Mouse (Mus musculus) small intestine, adult 2 months (tissue): ENCODE results near the gene Krtap4-2. TPM values are rescaled to one million over a fixed set of nuclear protein-coding genes. Genes with fewer than 3 reads are reported as not detected.

Experiments used
- H3K27ac ChIP-seq: fragments of 200-500 bp; 2 replicates; pipeline ENCODE4 v1.5.1; 2012; ENCODE audit warnings: low read depth, low read length, control low read depth, inconsistent platforms; ENCODE audit not compliant: insufficient read depth
- H3K27me3 ChIP-seq: fragments of 200-500 bp; 2 replicates; pipeline ENCODE4 v1.6.1; 2012; ENCODE audit warnings: mild to moderate bottlenecking, moderate library complexity, low read length, inconsistent platforms; ENCODE audit not compliant: control insufficient read depth, insufficient read depth
- H3K36me3 ChIP-seq: fragments of 200-500 bp; 2 replicates; pipeline ENCODE4 v1.6.1; 2012; ENCODE audit warnings: mild to moderate bottlenecking, low read length, control low read depth, inconsistent platforms; ENCODE audit not compliant: control insufficient read depth, insufficient read depth
- H3K4me1 ChIP-seq: fragments of 200-500 bp; 2 replicates; pipeline ENCODE4 v1.6.1; 2012; ENCODE audit warnings: low read length, inconsistent platforms, mixed read lengths; ENCODE audit not compliant: control insufficient read depth, insufficient read depth, insufficient read length
- H3K4me3 ChIP-seq: fragments of 200-500 bp; 2 replicates; pipeline ENCODE4 v1.5.1; 2012; ENCODE audit warnings: low read depth, mild to moderate bottlenecking, control low read depth, inconsistent platforms, low read length, moderate library complexity
- CTCF ChIP-seq: fragments of 200-500 bp; IDR thresholded peaks from 2 replicates; pipeline ENCODE4 v1.5.1; 2012; ENCODE audit warnings: low read depth, mild to moderate bottlenecking, control low read depth, inconsistent platforms, low read length, moderate library complexity, mixed read lengths; ENCODE audit not compliant: insufficient replicate concordance, insufficient read length; ENCODE audit errors: extremely low read depth
- POLR2A ChIP-seq: fragments of 200-500 bp; IDR thresholded peaks from 2 replicates; pipeline ENCODE4 v1.6.1; 2012; ENCODE audit warnings: low read depth, mild to moderate bottlenecking, control low read depth, inconsistent platforms, low read length, moderate library complexity
- WGBS: fragments of 180-500 bp; shearing (Covaris S2); methylation state at CpG from one replicate; pipeline ENCODE4 v1.1.7; 2018; 5-methylcytosine and 5-hydroxymethylcytosine counted together
- polyA plus RNA-seq: library from polyadenylated mRNA; depleted of rRNA; stranded (reverse); fragments of >200 nt; gene quantifications from 2 replicates; pipeline ENCODE4 v1.2.3, GENCODE M21; 2012; rRNA removed

Krtap4-2 gene
- polyA plus RNA-seq, 1 experiment, result not detected

- Histone ChIP-seq H3K36me3 (no peaks in the 10 kb centered on the region), H3K27me3 (no peaks in the 10 kb centered on the region), H3K27ac (no peak overlapping the region), H3K4me1 (no peaks in the 10 kb centered on the region), H3K4me3 (no peak overlapping the region)
- TF ChIP-seq POLR2A (no peak), CTCF (no peak)
- WGBS, result 71% methylated on average over 7 of the region's 7 CpGs
Observed at GRCm38 (mm10) chr11:99585096-99585495, 49.8 kb downstream of the Krtap4-2 start.

Other genes starting within 250 kb of the Krtap4-2 start
- 0.15 and 0.18 TPM in 2 replicates for gene Krt10, start 245.7 kb downstream of the Krtap4-2 start, polyA plus RNA-seq
- 0.48 and 9.5 TPM in 2 replicates for gene Krt12, start 212.8 kb downstream of the Krtap4-2 start, polyA plus RNA-seq
- gene Krt20, start 196.9 kb downstream of the Krtap4-2 start, polyA plus RNA-seq, result 292 and 951 TPM in 2 replicates
- gene Krt23, start 141.9 kb downstream of the Krtap4-2 start, polyA plus RNA-seq, result 4.4 and 7.4 TPM in 2 replicates
- not detected in 2 replicates for gene Krt39, start 113.7 kb downstream of the Krtap4-2 start, polyA plus RNA-seq
- not detected in 2 replicates for gene Krt40, start 91.9 kb downstream of the Krtap4-2 start, polyA plus RNA-seq
- not detected in 2 replicates for gene Krtap3-3, start 84.2 kb downstream of the Krtap4-2 start, polyA plus RNA-seq
- gene Krtap3-2, start 78.2 kb downstream of the Krtap4-2 start, polyA plus RNA-seq, result not detected in 2 replicates
- gene Gm11939, start 75.6 kb downstream of the Krtap4-2 start, polyA plus RNA-seq, result not detected in 2 replicates
- gene Krtap3-1, start 68.5 kb downstream of the Krtap4-2 start, polyA plus RNA-seq, result 0.47 and 2.7 TPM in 2 replicates
- not detected in 2 replicates for gene Krtap1-5, start 54.1 kb downstream of the Krtap4-2 start, polyA plus RNA-seq
- gene Krtap1-4, start 51.4 kb downstream of the Krtap4-2 start, polyA plus RNA-seq, result not detected in 2 replicates
- gene Krtap1-3, start 43.7 kb downstream of the Krtap4-2 start, polyA plus RNA-seq, result not detected in 2 replicates
- not detected in 2 replicates for gene Krtap9-3, start 37.0 kb downstream of the Krtap4-2 start, polyA plus RNA-seq
- 1.3 TPM in 1 of 2 replicates, not detected in the other for gene Gm11938, start 31.8 kb downstream of the Krtap4-2 start, polyA plus RNA-seq
- gene Gm11937, start 24.9 kb downstream of the Krtap4-2 start, polyA plus RNA-seq, result not detected in 2 replicates
- 0.29 and 1.9 TPM in 2 replicates for gene Krtap2-4, start 20.2 kb downstream of the Krtap4-2 start, polyA plus RNA-seq
- 1.9 TPM in 1 of 2 replicates, not detected in the other for gene Gm11562, start 14.6 kb downstream of the Krtap4-2 start, polyA plus RNA-seq
- gene Krtap4-1, start 6.8 kb downstream of the Krtap4-2 start, polyA plus RNA-seq, result not detected in 2 replicates
- not detected in 2 replicates for gene Krtap4-7, start 9.0 kb upstream of the Krtap4-2 start, polyA plus RNA-seq
- gene Gm11555, start 15.2 kb upstream of the Krtap4-2 start, polyA plus RNA-seq, result not detected in 2 replicates
- gene Gm11563, start 23.9 kb upstream of the Krtap4-2 start, polyA plus RNA-seq, result not detected in 2 replicates
- not detected in 2 replicates for gene Krtap4-6, start 30.9 kb upstream of the Krtap4-2 start, polyA plus RNA-seq
- not detected in 2 replicates for gene Gm14190, start 55.7 kb upstream of the Krtap4-2 start, polyA plus RNA-seq
- not detected in 2 replicates for gene Gm14180, start 99.2 kb upstream of the Krtap4-2 start, polyA plus RNA-seq
- gene Gm11595, start 137.8 kb upstream of the Krtap4-2 start, polyA plus RNA-seq, result not detected in 2 replicates
- not detected in 2 replicates for gene Krtap4-8, start 145.6 kb upstream of the Krtap4-2 start, polyA plus RNA-seq
- gene Krtap4-9, start 150.1 kb upstream of the Krtap4-2 start, polyA plus RNA-seq, result not detected in 2 replicates
- not detected in 2 replicates for gene Gm11596, start 158.4 kb upstream of the Krtap4-2 start, polyA plus RNA-seq
- not detected in 2 replicates for gene Gm11569, start 163.8 kb upstream of the Krtap4-2 start, polyA plus RNA-seq
- gene Gm11554, start 169.4 kb upstream of the Krtap4-2 start, polyA plus RNA-seq, result not detected in 2 replicates
- gene Krtap4-13, start 174.8 kb upstream of the Krtap4-2 start, polyA plus RNA-seq, result not detected in 2 replicates
- not detected in 2 replicates for gene Gm11564, start 180.6 kb upstream of the Krtap4-2 start, polyA plus RNA-seq
- not detected in 2 replicates for gene 2300003K06Rik, start 203.0 kb upstream of the Krtap4-2 start, polyA plus RNA-seq
- 1.9 and 3.2 TPM in 2 replicates for gene Krtap4-16, start 216.5 kb upstream of the Krtap4-2 start, polyA plus RNA-seq
- gene Gm11568, start 222.8 kb upstream of the Krtap4-2 start, polyA plus RNA-seq, result not detected in 2 replicates
- gene Gm11559, start 229.4 kb upstream of the Krtap4-2 start, polyA plus RNA-seq, result not detected in 2 replicates
- not detected in 2 replicates for gene Krtap9-1, start 238.3 kb upstream of the Krtap4-2 start, polyA plus RNA-seq
- not detected in 2 replicates for gene Gm11567, start 244.1 kb upstream of the Krtap4-2 start, polyA plus RNA-seq